Mouse (Mus musculus): ENCODE results near the gene Enho.

The Enho gene

GRCm38 (mm10) chr4:41631390-41631789, 8.7 kb downstream of the Enho start:
- DNase-seq (ENCODE audit: low spot score in 2 of 2) = peak in 1 of 2 experiments; percentile 58

DNA sequence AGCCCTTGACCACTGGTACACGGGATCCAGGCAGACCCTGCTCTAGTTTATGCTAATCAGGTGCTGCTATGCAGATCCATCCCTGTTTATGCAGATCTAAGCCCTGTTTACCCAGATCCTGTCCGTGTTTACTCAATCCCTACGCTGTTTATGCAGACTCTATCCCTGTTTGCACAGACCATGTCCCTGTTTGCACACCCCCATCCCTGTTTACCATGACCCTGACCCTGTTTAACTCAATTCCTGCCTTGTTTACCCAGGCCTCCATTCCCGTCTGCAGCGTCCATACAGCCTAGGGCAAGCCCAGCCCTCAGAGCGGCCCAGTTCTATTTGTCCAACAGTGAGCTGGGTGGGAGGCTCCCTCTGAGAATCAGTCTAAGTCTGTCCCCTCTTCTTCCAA, 9.9 kb downstream of the Enho start:
- no peak for DNase-seq (ENCODE audit: low spot score in 2 of 2)

GRCm38 (mm10) chr4:41628202-41628927, 11.8 kb downstream of the Enho start:
- DNase-seq (ENCODE audit: low spot score in 2 of 2) = no peak

DNA sequence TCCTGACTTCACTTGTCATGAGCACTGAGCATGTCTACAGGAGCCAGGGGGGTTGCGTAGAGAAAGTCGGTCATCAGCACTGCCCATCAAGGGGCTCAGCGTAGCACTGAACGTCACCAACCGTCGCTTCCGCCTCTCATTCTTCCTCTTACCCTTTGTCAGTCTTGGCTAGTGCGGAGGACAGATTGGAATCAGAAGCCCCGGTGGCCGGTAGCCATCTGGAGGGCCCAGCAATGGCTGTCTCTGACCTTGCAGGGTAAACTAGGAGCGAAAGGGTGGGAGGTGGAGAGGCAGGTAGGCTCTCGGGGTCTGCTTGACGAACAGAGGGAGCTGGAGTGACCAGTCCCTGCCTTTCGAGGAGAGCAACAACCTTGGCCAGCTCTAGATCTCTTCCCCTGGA, 18.1 kb downstream of the Enho start:
- DNase-seq (ENCODE audit: low spot score in 2 of 2) = no peak

GRCm38 (mm10) chr4:41618916-41619746, 21.0 kb downstream of the Enho start:
- no peak for DNase-seq (ENCODE audit: low spot score in 2 of 2)

- DNase-seq (ENCODE audit: low spot score in 2 of 2) = peak; percentile 75 to 90
Observed at GRCm38 (mm10) chr4:41615661-41616599, 24.2 kb downstream of the Enho start.

GRCm38 (mm10) chr4:41614156-41614555, 26.0 kb downstream of the Enho start:
- peak; percentile 64 to 84 for DNase-seq (ENCODE audit: low spot score in 2 of 2)

- DNase-seq (ENCODE audit: low spot score in 2 of 2) = no peak
Observed at GRCm38 (mm10) chr4:41612166-41612565, 28.0 kb downstream of the Enho start.

DNA sequence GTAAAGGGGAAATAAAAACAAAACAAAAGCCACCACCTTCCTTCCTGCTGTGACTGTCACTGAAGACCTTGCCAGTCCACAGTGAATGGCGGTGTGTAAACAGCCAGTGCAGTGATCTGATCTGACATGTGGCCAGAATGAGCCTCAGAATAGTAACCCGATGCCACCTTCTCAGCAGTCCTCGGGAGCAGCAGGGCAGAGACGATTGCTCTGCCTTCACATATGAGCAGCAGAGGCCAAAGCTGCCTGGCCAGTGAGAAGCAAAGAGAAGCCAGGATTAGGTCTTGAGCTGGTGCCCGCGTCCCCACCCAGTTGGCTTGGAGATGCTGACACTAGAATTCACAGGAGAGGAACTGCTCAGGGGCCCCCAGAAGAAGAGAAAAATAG, 29.5 kb downstream of the Enho start:
- DNase-seq (ENCODE audit: low spot score in 2 of 2) = no peak

DNA sequence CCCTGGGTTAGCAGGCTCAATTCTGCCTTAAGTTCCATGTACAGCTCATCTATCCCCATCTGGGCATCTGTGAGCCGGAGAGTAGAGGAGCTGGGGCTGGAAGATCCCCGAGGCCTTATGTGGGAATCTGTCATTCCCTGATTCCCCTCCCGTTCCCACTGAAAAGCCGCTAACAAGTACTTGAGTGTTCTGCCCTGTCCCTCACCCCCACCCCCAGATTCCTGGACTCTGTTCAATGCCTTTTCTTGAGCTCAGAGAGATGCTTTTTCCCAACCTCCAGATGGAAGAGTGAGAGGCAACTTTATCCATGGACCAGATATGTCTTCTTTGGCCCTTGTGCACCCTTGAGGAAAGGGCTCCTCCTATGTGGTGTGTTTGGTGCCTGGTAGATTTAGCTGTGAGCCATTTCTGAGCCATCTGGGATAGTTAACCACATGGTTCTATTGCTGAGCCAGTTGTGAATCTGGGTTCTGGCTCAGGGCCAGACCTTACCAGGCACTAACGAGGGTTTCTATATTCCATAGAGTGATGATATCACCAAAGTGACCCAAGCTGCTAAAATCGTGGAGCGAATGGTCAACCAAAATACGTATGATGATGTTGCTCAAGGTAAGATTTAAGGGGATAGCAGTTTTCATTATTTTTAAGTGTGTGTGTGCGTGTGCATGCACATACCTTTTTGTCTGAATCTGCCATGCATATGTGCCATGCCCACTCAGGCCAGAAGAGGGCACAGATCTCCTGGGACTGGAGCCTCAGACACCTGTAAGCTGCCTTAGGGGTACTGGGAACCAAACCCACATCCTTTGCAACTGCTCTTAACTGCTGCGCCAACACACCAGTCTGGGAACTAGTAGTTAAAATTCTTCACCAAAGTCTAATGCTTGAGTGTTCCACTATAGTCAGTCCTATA, 30.2 kb downstream of the Enho start:
- DNase-seq (ENCODE audit: low spot score in 2 of 2) = no peak

DNA sequence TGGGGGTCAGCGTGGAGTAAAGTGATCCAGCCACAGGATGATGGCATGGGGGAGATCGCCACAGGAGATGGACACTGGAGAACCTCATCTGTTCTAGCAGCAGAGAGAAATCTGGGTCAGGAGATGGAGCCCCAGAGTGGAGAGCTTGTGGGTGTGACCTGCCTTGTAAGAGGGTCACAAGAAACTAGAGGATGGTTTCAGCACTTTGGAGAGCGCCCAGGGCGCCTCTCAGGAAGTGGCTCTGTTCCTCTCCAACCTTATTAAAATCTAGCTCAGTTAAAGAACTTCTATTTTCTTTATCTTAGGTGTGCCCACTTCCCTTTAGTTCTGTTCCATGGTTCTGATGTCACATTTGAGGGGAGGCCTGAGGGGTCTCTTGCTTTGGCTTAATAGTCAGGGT, 33.3 kb downstream of the Enho start:
- no peak for DNase-seq (ENCODE audit: low spot score in 2 of 2)

DNA sequence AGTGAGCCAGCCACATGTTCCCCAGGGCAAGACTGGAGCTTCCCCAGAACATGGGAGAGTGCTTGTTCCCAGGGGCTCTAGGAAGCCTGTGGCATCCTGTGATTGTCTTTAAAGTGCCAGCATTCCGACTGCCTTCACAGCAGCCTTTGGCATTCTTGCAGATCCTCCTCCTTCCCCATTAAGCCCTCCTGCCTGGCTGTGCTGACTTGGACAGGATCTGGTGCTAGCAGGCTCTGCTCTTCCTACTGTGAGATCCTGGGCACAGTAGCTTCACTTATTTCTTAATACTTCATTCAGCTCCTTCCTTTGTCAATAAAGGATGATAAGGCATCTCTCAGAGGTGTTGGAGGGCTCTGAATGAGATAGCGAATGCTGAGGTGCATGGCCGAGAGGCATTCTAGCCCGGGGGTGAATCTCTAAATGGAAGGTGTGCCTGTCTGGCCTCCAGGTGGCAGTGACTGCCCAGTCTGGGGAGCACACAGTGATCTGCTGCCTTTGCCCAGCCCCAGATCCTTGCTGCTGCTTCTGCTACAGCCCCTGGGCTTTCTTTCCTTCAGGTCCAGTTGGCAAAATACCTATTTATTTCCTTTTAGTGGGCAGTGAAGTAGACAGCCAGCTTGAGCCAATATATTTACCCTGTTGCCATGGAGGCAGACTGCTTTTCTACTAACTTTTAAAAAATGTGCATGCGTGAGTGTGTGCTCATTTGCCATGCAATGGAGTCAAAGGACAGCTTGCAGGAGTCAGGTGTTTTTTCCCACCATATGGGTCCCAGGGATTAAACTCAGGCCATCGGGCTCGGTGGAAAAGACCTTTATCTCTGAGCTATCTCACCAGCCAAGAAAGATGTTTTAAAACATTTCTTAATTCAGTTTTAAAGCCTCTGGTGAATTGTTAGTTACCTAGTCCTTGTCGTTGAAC, 35.4 kb downstream of the Enho start:
- no peak for DNase-seq (ENCODE audit: low spot score in 2 of 2)

DNA sequence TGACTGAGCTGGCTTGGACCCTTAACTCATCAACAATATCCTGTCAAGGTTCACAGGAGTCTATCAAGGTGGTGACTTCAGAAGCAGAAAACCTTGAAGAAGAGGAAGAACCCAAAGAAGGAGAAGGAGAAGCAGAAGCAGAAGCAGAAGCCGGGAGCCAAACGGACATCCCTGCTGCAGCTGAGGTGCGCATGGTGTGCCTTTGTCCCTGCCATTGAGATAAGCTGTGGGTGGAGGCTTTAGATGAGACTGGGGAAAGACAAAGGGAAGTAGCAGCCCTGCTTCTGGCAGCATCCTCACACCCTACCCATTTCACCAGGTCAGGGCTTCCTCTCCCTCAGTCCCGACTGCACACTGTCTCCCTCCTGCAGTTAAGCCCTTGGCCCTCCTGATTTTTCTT, 37.3 kb downstream of the Enho start:
- DNase-seq (ENCODE audit: low spot score in 2 of 2) = no peak
